Mouse (Mus musculus) MEL (cell line): ENCODE measurements around the gene Ngb. TPM values are rescaled to one million over a fixed set of nuclear protein-coding genes. Genes with fewer than 3 reads are reported as not detected.
A peak's percentile ranks its signal among the peaks of the same experiment; 100 is the strongest.

Experiments used
- DNase-seq: peaks from one replicate; pipeline ENCODE4 v3.0.0; 2011; ENCODE audit warnings: low read depth, low spot score
- H3K27ac ChIP-seq: 2 replicates; pipeline ENCODE4 v1.5.1; 2012; ENCODE audit warnings: low read depth, mild to moderate bottlenecking, control low read depth, low read length, moderate library complexity; ENCODE audit not compliant: control insufficient read depth
- H3K27me3 ChIP-seq, 2 experiments: fragments of 150-350 bp in 1 of 2; sonication (generic) in 1 of 2; 2 replicates each; pipeline ENCODE4 v1.6.1; 2012; ENCODE audit warnings: low read length in 2 of 2, mild to moderate bottlenecking in 2 of 2, improper control_type of control experiment in 1 of 2, moderate library complexity in 1 of 2; ENCODE audit not compliant: insufficient read depth in 2 of 2, control insufficient read depth in 1 of 2
- H3K36me3 ChIP-seq, 2 experiments: 2 replicates each; pipeline ENCODE4 v1.6.1; 2012 to 2014; ENCODE audit warnings: low read length in 2 of 2, improper control_type of control experiment in 1 of 2, inconsistent platforms in 1 of 2, mild to moderate bottlenecking in 1 of 2; ENCODE audit not compliant: insufficient read depth in 2 of 2, control insufficient read depth in 1 of 2
- H3K4me1 ChIP-seq, 2 experiments: fragments of 150-350 bp in 1 of 2; sonication (generic) in 1 of 2; 2 replicates each; pipeline ENCODE4 v1.6.1; 2012; ENCODE audit warnings: low read length in 2 of 2, improper control_type of control experiment in 1 of 2, mild to moderate bottlenecking in 1 of 2; ENCODE audit not compliant: insufficient read depth in 2 of 2, control insufficient read depth in 1 of 2
- H3K4me3 ChIP-seq, 2 experiments: fragments of 150-350 bp in 1 of 2; sonication (generic) in 1 of 2; 2 replicates each; pipeline ENCODE4 v1.5.1; 2012; ENCODE audit warnings: low read depth in 2 of 2, low read length in 2 of 2, mild to moderate bottlenecking in 2 of 2, moderate library complexity in 2 of 2, control low read depth in 1 of 2, improper control_type of control experiment in 1 of 2; ENCODE audit not compliant: control insufficient read depth in 1 of 2, insufficient read depth in 1 of 2
- H3K79me2 ChIP-seq: 2 replicates; pipeline ENCODE4 v1.6.1; 2012; ENCODE audit warnings: mild to moderate bottlenecking, low read length, moderate library complexity; ENCODE audit not compliant: control insufficient read depth, poor library complexity, insufficient read depth
- H3K9ac ChIP-seq: 2 replicates; pipeline ENCODE4 v1.6.1; 2012; ENCODE audit warnings: low read depth, mild to moderate bottlenecking, control low read depth, low read length, moderate library complexity; ENCODE audit not compliant: control insufficient read depth, poor library complexity, severe bottlenecking
- H3K9me3 ChIP-seq: fragments of 150-350 bp; sonication (generic); replicated peaks from 2 replicates; pipeline ENCODE4 v1.6.1; 2012; ENCODE audit warnings: mild to moderate bottlenecking, low read length, improper control_type of control experiment, moderate library complexity; ENCODE audit not compliant: insufficient read depth
- BHLHE40 ChIP-seq: IDR thresholded peaks from 2 replicates; pipeline ENCODE4 v1.6.1; 2012; ENCODE audit warnings: low read depth, mild to moderate bottlenecking, inconsistent platforms, low read length, improper control_type of control experiment, borderline replicate concordance
- CHD2 ChIP-seq: IDR thresholded peaks from 2 replicates; pipeline ENCODE4 v1.6.1; 2011; ENCODE audit warnings: low read length, improper control_type of control experiment
- CTCF ChIP-seq, 3 experiments: IDR thresholded peaks in 2 of 3; conservative IDR thresholded peaks in 1 of 3; 2 replicates each; pipeline ENCODE4 v1.5.1; 2011 to 2012; ENCODE audit warnings: low read length in 3 of 3, low read depth in 2 of 3, mild to moderate bottlenecking in 2 of 3, improper control_type of control experiment in 1 of 3, inconsistent platforms in 1 of 3, mixed read lengths in 1 of 3, moderate library complexity in 1 of 3; ENCODE audit not compliant: control insufficient read depth in 1 of 3, insufficient read depth in 1 of 3, poor library complexity in 1 of 3, severe bottlenecking in 1 of 3
- E2F4 ChIP-seq: IDR thresholded peaks from 2 replicates; pipeline ENCODE4 v1.6.1; 2011; ENCODE audit warnings: low read depth, low read length, improper control_type of control experiment, borderline replicate concordance
- ELF1 ChIP-seq: IDR thresholded peaks from 2 replicates; pipeline ENCODE4 v1.6.1; 2014; ENCODE audit warnings: low read depth, mild to moderate bottlenecking, inconsistent platforms, low read length, improper control_type of control experiment, moderate library complexity
- GATA1 ChIP-seq: IDR thresholded peaks from 2 replicates; pipeline ENCODE4 v1.6.1; 2011; ENCODE audit warnings: low read depth, low read length, improper control_type of control experiment
- HCFC1 ChIP-seq: IDR thresholded peaks from 2 replicates; pipeline ENCODE4 v1.6.1; 2012; ENCODE audit warnings: low read depth, mild to moderate bottlenecking, inconsistent platforms, low read length, improper control_type of control experiment, moderate library complexity
- MAFK ChIP-seq: IDR thresholded peaks from 2 replicates; pipeline ENCODE4 v1.6.1; 2011; ENCODE audit warnings: low read depth, mild to moderate bottlenecking, low read length, improper control_type of control experiment, borderline replicate concordance
- MAX ChIP-seq: IDR thresholded peaks from 2 replicates; pipeline ENCODE4 v1.6.1; 2011; ENCODE audit warnings: low read length, improper control_type of control experiment
- MAZ ChIP-seq: IDR thresholded peaks from 2 replicates; pipeline ENCODE4 v1.6.1; 2012; ENCODE audit warnings: low read depth, mild to moderate bottlenecking, inconsistent platforms, low read length, improper control_type of control experiment
- MEF2A ChIP-seq: IDR thresholded peaks from 2 replicates; pipeline ENCODE4 v1.6.1; 2014; ENCODE audit warnings: low read depth, mild to moderate bottlenecking, inconsistent platforms, low read length, improper control_type of control experiment; ENCODE audit not compliant: poor library complexity, insufficient replicate concordance, severe bottlenecking; ENCODE audit errors: extremely low read depth
- MYB ChIP-seq: IDR thresholded peaks from 2 replicates; pipeline ENCODE4 v1.6.1; 2011; ENCODE audit warnings: mild to moderate bottlenecking, low read depth, low read length, improper control_type of control experiment
- NELFE ChIP-seq: IDR thresholded peaks from 2 replicates; pipeline ENCODE4 v1.6.1; 2011; ENCODE audit warnings: low read depth, low read length, improper control_type of control experiment
- POLR2A ChIP-seq, 2 experiments: IDR thresholded peaks; 2 replicates each; pipeline ENCODE4 v1.6.1; 2011 to 2012; ENCODE audit warnings: low read length in 2 of 2, mild to moderate bottlenecking in 2 of 2, control low read depth in 1 of 2, improper control_type of control experiment in 1 of 2, low read depth in 1 of 2, moderate library complexity in 1 of 2; ENCODE audit not compliant: control insufficient read depth in 1 of 2, insufficient read depth in 1 of 2, poor library complexity in 1 of 2
- RCOR1 ChIP-seq: IDR thresholded peaks from 2 replicates; pipeline ENCODE4 v1.6.1; 2012; ENCODE audit warnings: low read depth, mild to moderate bottlenecking, inconsistent platforms, low read length, improper control_type of control experiment
- SIN3A ChIP-seq: IDR thresholded peaks from 2 replicates; pipeline ENCODE4 v1.6.1; 2012; ENCODE audit warnings: low read length, improper control_type of control experiment, inconsistent platforms
- SMC3 ChIP-seq: IDR thresholded peaks from 2 replicates; pipeline ENCODE4 v1.6.1; 2011; ENCODE audit warnings: low read depth, low read length, improper control_type of control experiment
- TAL1 ChIP-seq: IDR thresholded peaks from 2 replicates; pipeline ENCODE4 v1.6.1; 2012; ENCODE audit warnings: mild to moderate bottlenecking, inconsistent platforms, low read length, moderate library complexity, mixed read lengths
- TBP ChIP-seq: IDR thresholded peaks from 2 replicates; pipeline ENCODE4 v1.8.0; 2011; ENCODE audit warnings: low read depth, low read length, improper control_type of control experiment
- TCF12 ChIP-seq: IDR thresholded peaks from 2 replicates; pipeline ENCODE4 v1.6.1; 2014; ENCODE audit warnings: low read depth, mild to moderate bottlenecking, inconsistent platforms, low read length, improper control_type of control experiment, moderate library complexity
- USF1 ChIP-seq: IDR thresholded peaks from 2 replicates; pipeline ENCODE4 v1.6.1; 2014; ENCODE audit warnings: low read depth, mild to moderate bottlenecking, inconsistent platforms, low read length, improper control_type of control experiment, moderate library complexity
- ZC3H11A ChIP-seq: IDR thresholded peaks from 2 replicates; pipeline ENCODE4 v1.6.1; 2012; ENCODE audit warnings: low read depth, mild to moderate bottlenecking, inconsistent platforms, low read length, improper control_type of control experiment
- ZKSCAN1 ChIP-seq: IDR thresholded peaks from 2 replicates; pipeline ENCODE4 v1.6.1; 2012; ENCODE audit warnings: low read depth, mild to moderate bottlenecking, inconsistent platforms, low read length, improper control_type of control experiment, moderate library complexity
- ZMIZ1 ChIP-seq: IDR thresholded peaks from 2 replicates; pipeline ENCODE4 v1.6.1; 2012; ENCODE audit warnings: low read depth, mild to moderate bottlenecking, inconsistent platforms, low read length, improper control_type of control experiment, moderate library complexity
- polyA plus RNA-seq, 2 experiments: library from polyadenylated mRNA; stranded (reverse) in 1 of 2; unstranded in 1 of 2; fragments of >175 nt in 1 of 2; fragments of >200 nt in 1 of 2; gene quantifications; 2 replicates each; pipeline versions ENCODE4 v1.2.1 to v1.2.4; 2012; ENCODE audit warnings: low replicate concordance in 2 of 2, low read depth in 1 of 2; ENCODE audit not compliant: insufficient read length in 2 of 2, insufficient read depth in 1 of 2, missing spikeins in 1 of 2
- total RNA-seq: library from RNA; depleted of rRNA; stranded (reverse); fragments of 300-350 nt; gene quantifications from 2 replicates; pipeline ENCODE4 v1.2.3, GENCODE M21; 2012

The Ngb gene
- total and polyA plus RNA-seq, 3 experiments: not detected

- no peaks in the 10 kb centered on the region for H3K9me3 ChIP-seq
- H3K36me3 ChIP-seq: no peaks in the 10 kb centered on the region
- H3K4me1 ChIP-seq: no peaks in the 10 kb centered on the region
- DNase-seq: peak; percentile 35
- H3K4me3 ChIP-seq: no peak overlapping the region
- no peak overlapping the region for H3K9ac ChIP-seq
- peak; percentile 63; the same call in 1 of the 2 replicates for TF ChIP-seq RCOR1
- no peak for TF ChIP-seq MYB
- 0 out of 2 replicates have a peak, but pooled peaks have one; percentile 32 for TF ChIP-seq GATA1
- TF ChIP-seq ZC3H11A: no peak
- peaks cover 0 to 1% of the 10 kb centered on the region in 2 experiments; a peak in 2 of 4 replicates for H3K27me3 ChIP-seq
- no peak overlapping the region for H3K27ac ChIP-seq
- no peaks in the 10 kb centered on the region for H3K79me2 ChIP-seq
Measured at GRCm38 (mm10) chr12:87103471-87103870, 1.1 kb upstream of the Ngb start.

GRCm38 (mm10) chr12:87100331-87100730 is 2.0 kb downstream of the Ngb start:
- DNase-seq: no peak
- Histone ChIP-seq H3K27me3 (peaks cover under 1 to 10% of the 10 kb centered on the region in 2 experiments; a peak in 3 of 4 replicates), H3K36me3 (no peaks in the 10 kb centered on the region), H3K79me2 (no peaks in the 10 kb centered on the region), H3K4me1 (no peaks in the 10 kb centered on the region), H3K9me3 (no peaks in the 10 kb centered on the region), H3K9ac (no peak overlapping the region), H3K27ac (no peak overlapping the region), H3K4me3 (no peak overlapping the region)
- no peak for TF ChIP-seq SIN3A
- TF ChIP-seq ZKSCAN1: no peak
- TF ChIP-seq ZMIZ1: no peak
- TF ChIP-seq ELF1: no peak
- TF ChIP-seq TBP: no peak
- no peak for TF ChIP-seq HCFC1
- TF ChIP-seq MEF2A: no peak
- TF ChIP-seq CHD2: no peak
- TF ChIP-seq, all 39 proteins: peak for 0

GRCm38 (mm10) chr12:87093671-87094070 is 8.7 kb downstream of the Ngb start:
- Histone ChIP-seq H3K27ac (no peak overlapping the region), H3K4me1 (peaks cover 0 to 7% of the 10 kb centered on the region in 2 experiments; a peak in 2 of 4 replicates), H3K27me3 (peaks cover 2 to 10% of the 10 kb centered on the region in 2 experiments; a peak in 3 of 4 replicates), H3K4me3 (no peak overlapping the region), H3K9ac (no peak overlapping the region), H3K36me3 (no peaks in the 10 kb centered on the region), H3K9me3 (no peaks in the 10 kb centered on the region), H3K79me2 (no peaks in the 10 kb centered on the region)
- TF ChIP-seq SMC3 (no peak), ZKSCAN1 (no peak), MAX (no peak), BHLHE40 (no peak), NELFE (no peak), MAFK (no peak), E2F4 (no peak), TAL1 (no peak), CTCF (IDR thresholded peaks at IDR 0.05 in 2 of 3, conservative IDR thresholded peaks at IDR 0.05 in 1 of 3; ENCODE audit: control insufficient read depth in 1 of 3, insufficient read depth in 1 of 3, low read depth in 2 of 3, low read length in 3 of 3, poor library complexity in 1 of 3, severe bottlenecking in 1 of 3) (no peak), ELF1 (no peak), POLR2A (IDR thresholded peaks at IDR 0.05; ENCODE audit: control insufficient read depth in 1 of 2, insufficient read depth in 1 of 2, low read depth in 1 of 2, low read length in 2 of 2, poor library complexity in 1 of 2) (no peak), TCF12 (no peak), GATA1 (no peak), CHD2 (no peak), MAZ (no peak), USF1 (no peak)
- DNase-seq: no peak
